Mouse (Mus musculus) macrophage (primary cell): ENCODE data around the gene Gm10600. TPM values are rescaled to one million over a fixed set of nuclear protein-coding genes. Genes with fewer than 3 reads are reported as not detected.
"Not testable (repeated sequence)": the region's sequence is repeated elsewhere in the genome, so short reads cannot be mapped to it uniquely, and the experiment has no call there.

Source experiments
- H3K27ac ChIP-seq: fragments of 350-480 bp; formaldehyde crosslinking; 2 replicates; pipeline ENCODE4 v1.9.0; 2021
- H3K36me3 ChIP-seq: fragments of 350-480 bp; formaldehyde crosslinking; 2 replicates; pipeline ENCODE4 v1.9.0; 2021; ENCODE audit errors: inconsistent target
- H3K4me3 ChIP-seq: fragments of 350-480 bp; formaldehyde crosslinking; 2 replicates; pipeline ENCODE4 v1.9.0; 2021; ENCODE audit errors: inconsistent target
- H3K79me2 ChIP-seq: fragments of 350-480 bp; formaldehyde crosslinking; 2 replicates; pipeline ENCODE4 v1.9.0; 2021; ENCODE audit errors: inconsistent target
- WGBS: methylation state at CpG from one replicate; pipeline ENCODE4 v1.1.7; 2026; ENCODE audit warnings: inconsistent platforms; ENCODE audit not compliant: missing documents; 5-methylcytosine and 5-hydroxymethylcytosine counted together
- polyA plus RNA-seq: library from polyadenylated mRNA; stranded (reverse); fragments of 250-400 nt; gene quantifications from 3 replicates; pipeline ENCODE4 v1.2.4, GENCODE M21; 2018; ENCODE audit warnings: inconsistent platforms
- total RNA-seq, 78 experiments: library from RNA; depleted of rRNA; stranded (reverse); fragments of 250-400 nt; gene quantifications; 1 replicate in 9 of 78; 2 replicates in 24 of 78; 3 replicates in 43 of 78; 4 replicates in 2 of 78; pipeline ENCODE4 v1.2.4; 2018; ENCODE audit warnings: inconsistent platforms in 56 of 78

The Gm10600 gene
- total RNA-seq (2018; cell fraction: chromatin; rRNA removed), result not detected
- total RNA-seq (2018; cell fraction: cytosol; rRNA removed), result not detected
- not detected for total RNA-seq (2018; cell fraction: nucleus; rRNA removed)
- not detected in 3 replicates for polyA plus RNA-seq

DNA sequence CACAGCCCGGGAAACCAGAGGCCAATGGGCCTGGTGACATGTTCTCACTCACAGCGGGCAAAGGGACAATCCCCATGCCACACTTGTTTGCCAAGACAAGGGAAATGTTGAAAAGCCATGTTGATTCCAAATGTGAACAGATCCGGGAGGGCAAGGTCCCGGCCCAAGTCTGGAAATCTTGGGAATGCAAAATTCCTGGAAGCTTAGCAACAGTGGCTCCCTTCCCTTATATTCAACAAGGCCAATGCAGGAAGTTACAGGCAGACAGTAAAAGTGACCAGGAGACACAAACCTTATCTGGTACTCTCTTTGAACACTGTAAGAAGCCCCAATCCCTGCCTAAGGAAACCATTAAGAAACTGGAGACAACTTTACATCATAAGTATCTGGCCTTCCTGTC lies at the start of gene Gm10600:
Gene Gm10600, plus strand, starts transcription at position 301 of the 400 bp plus-strand sequence.
- not testable (repeated sequence) for H3K79me2 ChIP-seq, H3K27ac ChIP-seq, H3K4me3 ChIP-seq, H3K36me3 ChIP-seq
- no CpG with 5 or more reads among the region's 4 CpGs for WGBS

DNA sequence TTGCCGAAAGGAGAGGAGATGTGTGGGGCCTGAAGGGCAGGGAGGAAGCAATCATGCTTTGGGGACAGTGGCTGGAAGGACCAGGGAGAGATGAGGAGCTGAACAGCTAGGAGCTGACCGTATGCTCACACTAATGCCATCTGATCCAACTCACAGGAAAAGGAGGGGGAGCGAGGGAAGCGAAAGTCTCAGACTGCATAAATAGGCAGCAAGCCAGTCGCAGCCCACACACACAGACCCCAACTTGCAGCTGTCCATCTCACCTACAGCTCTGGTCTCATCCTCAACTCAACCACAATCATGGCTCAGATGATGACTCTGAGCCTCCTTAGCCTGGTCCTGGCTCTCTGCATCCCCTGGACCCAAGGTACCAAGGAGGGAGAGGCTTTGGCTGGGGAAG lies 15.0 kb downstream of the Gm10600 start, which contains the start of gene Ccl21b:
Gene Ccl21b, plus strand, starts transcription at position 301 of the 400 bp plus-strand sequence.
- H3K4me3 ChIP-seq, H3K36me3 ChIP-seq, H3K79me2 ChIP-seq, H3K27ac ChIP-seq: not testable (repeated sequence)
- no CpG with 5 or more reads among the region's 5 CpGs for WGBS

Other genes starting within 250 kb of the Gm10600 start
- not detected in 3 replicates for gene Gm21093, start 205.9 kb upstream of the Gm10600 start, polyA plus RNA-seq
- not detected in 3 replicates for gene Gm3893, start 149.4 kb upstream of the Gm10600 start, polyA plus RNA-seq
- not detected in 3 replicates for gene Gm13304, start 125.8 kb upstream of the Gm10600 start, polyA plus RNA-seq
- not detected in 3 replicates for gene Gm13306, start 87.2 kb upstream of the Gm10600 start, polyA plus RNA-seq
- gene Gm13305, start 72.0 kb upstream of the Gm10600 start, polyA plus RNA-seq, result not detected in 3 replicates
- not detected in 3 replicates for gene Ccl21b, start 15.1 kb downstream of the Gm10600 start, polyA plus RNA-seq
- not detected in 3 replicates for gene Gm21953, start 53.6 kb downstream of the Gm10600 start, polyA plus RNA-seq
- not detected in 3 replicates for gene Fam205a3, start 77.7 kb downstream of the Gm10600 start, polyA plus RNA-seq
- gene Gm21586, start 198.7 kb downstream of the Gm10600 start, polyA plus RNA-seq, result not detected in 3 replicates
- gene Gm2163, start 226.1 kb downstream of the Gm10600 start, polyA plus RNA-seq, result not detected in 3 replicates